Mouse (Mus musculus): ENCODE measurements at regions not wholly inside any gene's neighbourhood (a gene's known extent, or its start where the extent isn't known, plus 50 kb on each side); places are given as distances from the start of the nearest gene placed in this dataset.
A peak's percentile ranks its signal among the peaks of the same experiment; 100 is the strongest.
"Not testable (repeated sequence)": the region's sequence is repeated elsewhere in the genome, so short reads cannot be mapped to it uniquely, and the experiment has no call there.

GRCm38 (mm10) chr2:78598039-78598438 is 269.9 kb upstream of the Ube2e3 start:
- DNase-seq = no peak

- DNase-seq = no peak
Measured at GRCm38 (mm10) chr2:78596251-78596650, 271.7 kb upstream of the Ube2e3 start.

DNA sequence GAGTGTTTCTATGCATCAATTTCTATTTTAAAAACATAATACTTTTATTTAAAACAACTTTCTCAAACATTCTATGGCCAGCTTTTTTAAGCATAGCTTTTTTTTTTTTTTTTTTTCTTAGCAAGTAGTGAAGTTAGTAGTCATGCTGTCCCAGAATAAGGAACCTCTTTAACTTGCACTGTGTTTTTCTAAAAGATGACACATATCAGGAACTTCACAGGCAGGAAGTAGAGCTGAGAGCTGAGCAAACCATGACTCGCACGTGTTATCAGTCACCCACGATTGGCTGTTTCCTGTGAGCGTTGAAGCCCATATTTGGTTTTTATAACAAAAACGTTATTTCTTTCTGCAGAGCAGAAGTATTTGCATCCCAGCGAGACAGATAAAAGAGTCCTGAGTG is 287.9 kb upstream of the Ube2e3 start:
- DNase-seq = no peak

DNA sequence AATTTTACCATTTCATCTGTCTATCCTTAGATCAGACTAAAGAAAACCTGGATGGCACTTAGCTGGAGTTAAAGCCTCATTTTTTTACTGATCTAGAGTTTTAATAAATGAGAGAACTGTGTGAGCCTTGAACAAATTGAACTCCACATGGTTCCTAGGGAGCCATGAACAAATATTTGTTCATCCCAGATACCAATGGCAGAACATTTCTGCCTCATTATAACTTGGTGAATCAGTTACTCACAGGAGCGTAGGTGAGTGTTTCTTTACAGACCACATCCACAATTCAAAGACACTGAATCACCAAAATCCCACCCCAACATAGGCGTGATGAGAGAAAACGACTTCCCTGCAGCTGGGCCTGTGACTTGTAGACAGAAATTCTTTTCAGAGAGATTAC is 295.4 kb upstream of the Ube2e3 start:
- no peak for DNase-seq

- DNase-seq = no peak
Measured at GRCm38 (mm10) chr2:78558128-78558527, 309.8 kb upstream of the Ube2e3 start.

GRCm38 (mm10) chr2:78551085-78551484 is 316.8 kb upstream of the Ube2e3 start:
- no peak for DNase-seq

DNA sequence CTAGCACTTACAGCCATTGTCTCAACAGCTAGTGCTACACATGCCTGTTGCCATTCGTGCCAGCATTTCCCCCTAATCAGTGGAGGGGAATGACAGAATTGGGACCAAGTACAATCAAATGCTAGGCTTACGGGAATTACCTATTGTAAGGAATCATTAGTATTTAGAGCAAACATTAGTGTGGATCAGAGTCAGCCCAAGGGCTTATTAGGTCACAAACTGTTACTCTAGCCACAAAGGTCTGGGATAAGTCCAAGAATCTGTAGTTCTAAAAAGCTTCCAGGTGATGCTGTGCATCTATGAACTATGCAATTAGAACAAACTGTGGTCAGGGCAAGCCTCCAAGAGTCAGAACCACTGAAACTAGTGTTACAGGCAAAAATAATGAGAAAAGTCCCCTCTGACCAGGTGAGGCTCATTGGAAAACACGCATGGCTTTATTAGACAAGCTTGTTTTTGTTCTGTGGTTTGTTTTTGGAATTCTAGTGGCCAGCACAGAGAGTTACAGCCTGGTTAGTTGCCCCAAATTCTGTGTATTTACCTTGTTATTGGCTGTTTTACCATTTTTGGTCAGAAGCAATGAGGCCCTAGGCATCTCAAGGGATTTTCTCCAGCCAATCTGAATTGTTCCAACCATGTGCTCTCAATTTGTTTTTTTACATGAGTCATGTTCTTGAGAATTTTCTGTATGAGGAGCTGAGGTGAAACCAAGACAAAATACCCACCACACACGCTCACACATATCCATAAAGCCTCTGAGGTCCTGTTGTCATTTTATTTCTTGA is 319.0 kb upstream of the Ube2e3 start:
- DNase-seq = no peak

DNA sequence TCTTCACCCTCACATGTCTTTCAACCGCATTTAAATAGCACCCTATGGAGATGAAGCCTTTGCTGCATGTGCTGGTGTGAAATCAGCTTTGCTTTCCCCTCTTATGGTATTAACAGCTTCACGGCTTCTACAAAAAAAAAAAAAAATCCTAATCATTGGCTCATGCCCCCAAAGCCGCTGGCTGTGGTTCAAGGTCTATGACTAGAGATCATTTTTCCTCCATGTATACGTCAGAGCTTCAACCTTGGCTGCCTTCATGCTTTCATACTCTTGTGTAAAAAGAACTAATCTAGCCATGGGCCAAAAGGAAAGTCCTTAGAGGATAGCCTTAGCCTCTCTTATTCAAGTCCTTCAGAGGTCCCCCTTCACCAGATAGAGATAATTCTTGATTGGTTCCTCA is 320.6 kb upstream of the Ube2e3 start:
- DNase-seq = no peak

DNA sequence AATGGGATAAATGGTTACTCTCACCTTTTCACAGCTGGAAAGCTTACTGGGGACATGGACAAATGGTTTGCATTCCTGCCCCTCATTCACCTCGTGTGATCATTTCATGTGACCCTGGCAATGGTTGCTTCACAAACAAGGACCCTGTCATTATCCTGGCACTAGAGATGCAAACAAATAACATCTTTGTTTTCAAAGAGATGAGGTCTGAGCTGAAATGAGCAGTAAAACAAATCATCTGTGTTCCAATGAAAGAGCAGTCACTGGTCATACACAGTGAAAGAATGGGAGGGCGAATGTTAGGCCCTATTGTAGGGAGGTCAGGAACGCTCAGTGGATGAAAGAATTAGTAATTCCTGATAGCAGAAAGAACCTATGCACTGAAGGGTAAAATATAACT is 327.5 kb upstream of the Ube2e3 start:
- DNase-seq = no peak

GRCm38 (mm10) chr2:78539592-78540300 is 328.2 kb upstream of the Ube2e3 start:
- DNase-seq = no peak

DNA sequence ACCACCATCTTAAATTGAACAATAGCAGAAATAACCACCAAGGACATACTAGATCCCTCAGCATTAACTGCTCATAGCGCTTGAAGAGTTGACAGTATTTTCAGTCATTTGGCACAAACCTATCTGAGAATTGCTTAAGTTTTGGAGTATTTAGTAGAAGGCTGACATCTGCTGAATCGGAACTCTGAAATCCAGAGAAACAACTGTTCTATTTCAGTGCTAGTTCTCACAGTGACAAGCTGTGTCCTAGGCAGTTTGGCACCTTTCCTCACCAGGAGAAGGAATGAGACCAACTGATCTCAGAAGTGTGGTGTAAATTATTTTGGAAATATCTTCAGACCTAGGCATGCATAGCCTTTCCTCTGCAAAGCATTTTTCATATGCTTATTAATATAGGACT is 330.4 kb upstream of the Ube2e3 start:
- no peak for DNase-seq

GRCm38 (mm10) chr2:78533881-78534280 is 334.0 kb upstream of the Ube2e3 start:
- DNase-seq = not testable (repeated sequence)

DNA sequence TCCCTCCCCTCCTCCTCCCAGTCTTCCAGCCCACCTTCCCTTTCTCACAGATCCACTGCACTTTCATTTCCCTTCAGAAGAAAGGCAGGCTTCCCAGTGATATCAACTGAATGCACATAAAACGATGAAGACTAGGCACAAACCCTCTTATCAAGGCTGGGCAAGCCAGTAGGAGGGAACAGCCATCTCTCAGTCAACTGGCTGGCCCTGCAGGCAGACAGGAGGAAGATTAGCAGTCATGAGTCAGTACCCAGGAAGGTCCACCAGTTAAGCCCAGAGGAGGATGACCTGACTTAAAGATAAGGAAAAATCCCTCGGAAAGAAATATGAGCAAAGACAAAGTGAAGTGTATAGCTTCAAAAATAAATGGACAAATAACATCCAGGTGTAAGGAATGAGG is 337.4 kb upstream of the Ube2e3 start:
- DNase-seq = no peak

- DNase-seq = no peak
Measured at GRCm38 (mm10) chr2:78520258-78521023, 347.5 kb upstream of the Ube2e3 start.

DNA sequence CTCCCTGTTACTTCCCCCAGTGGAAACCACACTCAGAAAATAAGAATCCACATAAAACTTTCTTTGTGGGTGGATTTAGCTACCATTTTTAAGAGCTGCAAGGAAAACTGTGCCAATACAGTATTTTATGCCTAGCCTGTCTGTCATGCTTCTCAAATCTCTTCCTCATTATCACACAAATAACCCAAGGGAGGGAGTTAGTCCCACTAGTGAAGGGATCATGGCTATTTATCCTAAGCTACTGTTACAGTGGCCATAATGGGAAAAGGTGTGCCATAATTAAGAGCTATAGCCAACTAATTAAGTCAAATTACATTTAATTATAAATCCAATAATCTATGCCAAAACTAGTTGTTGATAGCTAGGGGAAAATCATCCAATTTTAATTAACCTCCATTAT is 374.8 kb upstream of the Ube2e3 start:
- peak; percentile 7 for DNase-seq

DNA sequence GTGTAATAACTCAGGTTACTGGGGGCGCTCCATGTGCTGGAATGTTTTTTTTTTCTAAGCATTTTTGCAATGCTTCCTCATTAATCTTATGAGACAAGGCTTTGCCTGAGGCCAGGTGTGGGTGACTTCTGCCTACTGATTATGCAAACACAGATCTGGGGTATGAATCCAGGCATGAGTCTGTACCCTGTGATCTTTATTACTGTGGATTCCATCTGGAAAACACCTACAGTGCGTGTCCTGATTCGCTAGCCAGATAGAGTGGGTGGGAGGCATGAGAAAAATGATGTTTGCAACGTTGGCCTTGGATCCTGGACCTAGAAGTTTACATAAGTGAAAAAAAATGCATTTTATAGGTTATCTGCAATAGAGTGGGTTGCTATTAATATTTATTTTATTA is 387.9 kb upstream of the Ube2e3 start:
- DNase-seq = peak; percentile 22

GRCm38 (mm10) chr2:78459444-78459843 is 408.5 kb upstream of the Ube2e3 start:
- no peak for DNase-seq

DNA sequence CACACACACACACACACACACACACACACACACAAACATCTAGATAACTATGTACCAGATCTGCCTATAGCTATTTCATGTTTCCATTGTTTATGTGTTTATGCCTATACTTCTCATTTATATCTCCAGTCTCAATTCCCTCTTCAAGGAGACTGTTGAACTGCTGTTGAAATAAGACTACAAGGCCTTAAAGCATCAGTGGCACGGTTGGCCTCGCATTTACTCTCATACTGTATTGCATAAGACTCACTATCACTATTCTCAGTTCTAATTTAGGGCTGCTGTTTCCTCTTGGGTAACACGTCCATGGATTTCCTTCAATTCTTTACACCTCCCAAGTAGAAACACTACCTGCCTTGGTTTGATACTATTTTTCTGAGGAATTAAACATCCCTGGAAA is 414.5 kb upstream of the Ube2e3 start:
- no peak for DNase-seq

DNA sequence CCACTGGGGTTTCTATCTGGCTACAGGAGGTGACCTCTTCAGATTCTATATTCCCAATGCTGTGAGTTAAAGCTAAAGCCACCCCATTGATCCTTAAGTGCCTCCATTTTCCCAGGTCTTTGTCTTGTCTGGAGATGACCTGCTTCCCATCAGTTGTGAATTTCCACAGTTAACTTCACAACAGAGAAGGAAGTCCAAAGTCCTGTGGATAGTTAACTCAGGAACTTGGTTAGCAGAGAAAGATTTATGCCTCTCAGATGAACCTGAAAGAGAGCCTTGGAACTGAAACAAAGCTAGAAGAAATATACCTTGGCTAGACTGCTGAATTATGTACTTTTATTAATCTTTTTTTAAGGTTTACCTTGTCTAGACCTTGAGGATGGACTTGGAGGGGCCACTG is 431.1 kb upstream of the Ube2e3 start:
- DNase-seq = no peak

GRCm38 (mm10) chr2:78435071-78435470 is 432.9 kb upstream of the Ube2e3 start:
- no peak for DNase-seq

DNA sequence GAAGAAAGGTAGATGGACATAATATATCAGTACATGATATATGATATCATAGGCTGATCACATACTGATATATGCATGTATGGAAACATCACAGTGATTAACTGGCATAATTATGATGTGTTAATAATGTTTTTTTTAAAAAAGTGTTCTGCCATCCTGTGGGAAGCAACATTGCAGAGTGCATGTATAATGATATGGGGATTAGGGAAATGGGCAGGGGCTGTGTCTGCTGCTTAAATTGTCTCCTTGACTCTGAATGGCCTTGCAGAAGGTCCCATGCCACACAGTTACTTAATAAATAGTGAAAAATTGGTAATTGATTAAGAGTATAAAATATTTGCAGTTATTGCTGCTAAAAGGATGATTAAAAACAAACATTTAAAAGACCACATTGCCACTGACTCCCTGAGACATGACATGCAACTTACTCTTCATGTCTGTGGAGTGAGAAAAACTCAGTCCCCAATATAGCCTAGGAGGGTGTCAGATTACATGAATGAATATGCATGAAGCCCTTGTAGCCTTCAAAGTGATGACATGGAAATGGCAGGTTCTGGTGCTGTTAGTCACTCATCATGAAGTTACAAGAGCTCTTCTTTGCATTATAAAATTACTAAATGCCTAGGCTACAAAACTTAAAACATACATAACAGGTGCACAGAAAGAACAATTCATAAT is 440.1 kb upstream of the Ube2e3 start:
- no peak for DNase-seq

- DNase-seq = no peak
Measured at GRCm38 (mm10) chr2:78418561-78419338, 449.2 kb upstream of the Ube2e3 start.

All from retina, postnatal 1 day (tissue).